Mouse (Mus musculus) lung, postnatal 36 days (tissue): ENCODE results near the gene Xkr7.

ENCODE experiments used
- DNase-seq: peaks from one replicate; pipeline ENCODE4 v3.0.0; 2022; ENCODE audit warnings: mixed read lengths

The Xkr7 gene

DNA sequence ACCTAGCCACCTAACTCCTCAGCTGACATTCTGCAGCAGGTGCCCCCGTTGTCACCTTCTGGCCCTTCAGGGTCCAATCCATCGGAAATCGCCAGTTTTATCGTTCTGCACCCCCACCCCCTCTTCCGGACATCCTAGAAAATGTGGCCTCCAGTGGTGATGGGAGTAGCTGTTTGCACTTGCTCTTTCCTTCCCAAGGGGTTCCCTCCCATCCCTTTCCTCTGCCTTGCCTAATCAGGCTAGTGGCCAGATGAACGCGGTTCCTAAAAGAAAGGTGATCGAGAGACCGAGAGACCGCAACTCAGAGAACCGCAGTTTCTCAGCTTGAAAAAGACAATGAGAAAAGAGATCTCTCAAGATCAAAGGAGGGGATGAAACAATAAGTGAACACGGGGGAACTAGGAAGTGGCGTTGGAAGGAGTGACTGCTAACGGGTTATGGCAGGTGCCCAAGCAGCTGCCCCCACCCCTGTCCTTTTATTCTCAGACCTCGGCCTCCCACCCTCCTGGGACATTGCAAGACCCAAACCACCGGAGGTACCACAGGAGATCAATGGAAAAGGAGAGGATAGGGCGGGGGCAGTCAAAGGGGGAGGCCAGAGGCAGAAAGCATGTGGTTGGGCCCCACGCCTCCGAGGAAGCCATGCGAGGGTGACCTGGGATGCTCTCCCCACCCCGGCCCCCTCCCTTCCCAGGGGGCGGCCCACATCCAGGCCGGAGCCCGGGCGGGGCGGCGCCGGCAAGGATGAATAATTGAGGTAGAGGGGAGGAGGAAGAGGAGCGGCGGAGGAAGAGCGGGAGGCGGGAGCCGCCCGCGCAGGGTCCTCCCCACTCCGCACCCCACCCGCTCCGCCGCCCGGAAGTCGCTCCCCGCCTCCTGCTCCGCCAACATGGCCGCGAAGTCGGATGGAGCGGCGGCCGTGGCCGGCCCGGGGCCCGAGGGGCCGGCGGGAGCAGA, at the start of gene Xkr7:
Gene Xkr7, plus strand, starts transcription at position 727 of the 957 bp plus-strand sequence.
- DNase-seq = no peak

DNA sequence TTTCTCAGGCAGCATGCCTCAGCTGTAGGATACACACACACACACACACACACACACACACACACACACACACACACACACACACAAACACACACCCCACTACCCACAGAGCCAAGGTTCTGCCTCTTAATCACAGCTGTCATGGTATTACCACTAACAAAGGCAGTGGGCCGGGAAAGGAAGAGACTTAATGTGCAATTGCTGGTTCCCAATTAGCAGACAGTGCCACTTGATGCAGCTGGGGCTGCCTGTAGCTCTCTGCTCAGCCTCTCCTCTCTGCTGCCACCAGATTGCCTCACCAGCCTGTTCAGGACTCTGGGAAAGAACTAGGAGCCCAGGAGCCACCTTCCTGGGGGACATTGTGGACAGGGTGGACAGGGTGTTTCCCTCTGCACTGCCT, 46.1 kb upstream of the Xkr7 start:
- no peak for DNase-seq

DNA sequence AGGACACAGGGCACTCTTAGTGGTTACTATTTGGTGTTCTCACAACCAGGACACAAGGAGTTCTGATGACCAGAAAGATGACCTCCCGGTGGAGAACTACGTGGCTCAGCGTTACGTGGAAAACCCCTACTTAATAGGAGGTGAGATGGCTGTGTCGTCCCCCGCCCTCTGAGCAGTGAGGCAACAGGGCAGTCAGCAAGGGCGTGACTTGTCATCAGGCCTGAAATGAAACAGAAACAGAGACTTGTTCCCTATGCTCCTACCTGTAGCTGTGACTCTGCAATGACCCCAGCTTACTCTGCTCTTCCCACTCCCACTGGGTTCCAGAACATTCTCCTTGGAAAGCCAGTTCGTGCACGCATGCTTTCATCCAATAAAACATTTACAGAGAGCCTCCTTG, 40.1 kb upstream of the Xkr7 start:
- DNase-seq = no peak

DNA sequence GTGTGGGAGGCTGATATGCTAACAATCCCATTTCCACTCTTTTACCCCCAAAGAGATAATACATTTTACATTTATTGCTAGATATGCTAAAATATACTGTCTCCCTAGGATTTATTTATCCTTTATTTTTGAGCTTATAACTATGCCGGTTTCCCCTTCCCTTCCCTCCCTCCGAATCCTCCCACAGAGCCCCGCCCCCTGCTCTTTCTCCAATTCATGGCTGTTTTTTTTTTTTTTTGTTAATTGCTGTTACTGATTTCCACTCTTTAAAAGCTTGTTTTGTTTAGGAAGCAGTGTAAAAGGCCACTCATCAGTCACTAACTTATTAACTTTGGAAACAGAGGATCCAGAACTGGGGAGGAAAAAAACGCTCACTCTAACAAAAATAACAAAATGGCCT, 34.6 kb upstream of the Xkr7 start:
- DNase-seq = no peak

DNA sequence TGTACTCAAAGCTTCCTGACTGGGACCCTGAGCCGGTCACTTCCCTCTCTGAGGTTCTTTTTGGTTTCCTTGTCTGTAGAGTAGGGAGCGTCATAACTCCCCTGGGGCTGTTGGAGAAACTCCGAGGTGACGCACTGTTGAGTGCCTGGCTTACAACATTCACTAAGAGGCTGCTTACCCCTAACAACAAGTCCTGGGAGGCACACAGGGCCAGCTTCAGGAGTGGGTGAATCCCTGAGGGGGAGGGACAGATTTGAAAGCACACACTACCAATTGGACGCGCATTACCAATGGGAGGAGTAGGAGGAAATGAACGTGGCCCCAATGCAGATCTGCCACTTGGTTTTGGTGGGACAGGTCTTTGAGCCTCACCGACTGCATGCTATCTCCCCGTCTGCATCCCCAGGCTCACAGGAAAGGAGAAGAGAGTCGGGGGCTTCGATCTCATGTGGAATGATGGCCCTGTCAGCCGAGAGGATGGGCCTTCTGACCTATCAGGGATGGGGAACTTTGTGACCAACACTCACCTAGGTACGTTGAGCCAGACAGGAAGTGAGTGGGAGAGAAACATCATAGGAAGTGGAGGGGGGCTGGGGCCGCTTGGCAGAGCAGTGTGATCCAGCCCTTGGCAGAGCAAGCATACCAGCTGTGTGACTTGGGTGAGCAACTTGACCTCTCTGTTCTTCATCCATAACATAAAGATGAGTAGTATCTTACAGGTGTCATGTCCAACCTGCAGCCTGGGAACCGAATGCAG, 29.0 kb upstream of the Xkr7 start:
- no peak for DNase-seq

DNA sequence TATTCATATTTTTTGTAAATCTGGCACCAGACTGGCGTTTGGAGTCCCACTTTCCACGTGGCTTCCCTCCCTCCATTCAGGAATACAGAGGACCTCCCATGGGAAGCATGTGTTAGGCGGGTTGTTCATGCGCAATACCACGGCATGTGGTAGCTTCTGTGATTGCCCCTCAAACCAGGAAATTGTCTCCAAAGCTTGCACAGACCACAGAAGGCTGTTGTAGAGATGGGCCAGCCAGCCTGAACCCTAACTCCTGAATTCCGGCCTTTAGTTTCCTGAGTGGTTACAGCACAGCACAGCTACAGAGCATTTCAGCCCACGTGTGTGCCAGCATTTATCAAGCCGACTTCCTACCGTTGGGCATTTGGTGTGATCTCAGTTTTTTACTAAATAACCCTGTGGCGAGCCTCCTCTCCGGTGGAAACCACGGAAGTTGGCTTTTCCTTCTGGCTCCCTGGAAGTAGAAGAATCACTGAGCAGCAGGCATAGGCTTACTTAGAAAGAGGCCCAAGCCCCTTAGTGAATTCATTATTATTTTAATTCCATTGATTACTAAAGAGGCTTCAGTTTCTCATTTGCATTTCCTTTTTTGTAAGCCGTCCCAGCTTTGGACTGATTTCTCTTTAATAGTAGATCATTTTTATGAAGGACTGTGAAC, 27.8 kb upstream of the Xkr7 start:
- DNase-seq = no peak

DNA sequence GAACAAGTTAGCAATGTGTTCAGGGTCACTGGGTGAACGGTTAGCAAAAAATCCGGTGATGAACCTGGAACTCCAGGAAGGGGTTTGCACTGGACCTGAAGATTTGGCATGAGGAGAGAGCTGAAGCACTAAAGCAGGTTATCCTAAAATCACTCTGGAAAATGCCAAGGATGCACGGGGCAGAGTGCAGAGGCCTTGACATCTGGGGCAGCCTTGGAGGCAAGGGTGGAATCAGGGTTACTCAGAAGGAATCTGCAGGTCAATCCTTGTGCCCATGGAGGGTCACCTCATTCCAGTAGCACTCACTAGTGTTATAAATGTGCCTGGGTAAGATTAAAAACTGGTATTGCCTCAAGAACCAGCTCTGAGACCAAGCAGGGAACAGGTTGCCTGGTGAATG, 25.7 kb upstream of the Xkr7 start:
- no peak for DNase-seq

DNA sequence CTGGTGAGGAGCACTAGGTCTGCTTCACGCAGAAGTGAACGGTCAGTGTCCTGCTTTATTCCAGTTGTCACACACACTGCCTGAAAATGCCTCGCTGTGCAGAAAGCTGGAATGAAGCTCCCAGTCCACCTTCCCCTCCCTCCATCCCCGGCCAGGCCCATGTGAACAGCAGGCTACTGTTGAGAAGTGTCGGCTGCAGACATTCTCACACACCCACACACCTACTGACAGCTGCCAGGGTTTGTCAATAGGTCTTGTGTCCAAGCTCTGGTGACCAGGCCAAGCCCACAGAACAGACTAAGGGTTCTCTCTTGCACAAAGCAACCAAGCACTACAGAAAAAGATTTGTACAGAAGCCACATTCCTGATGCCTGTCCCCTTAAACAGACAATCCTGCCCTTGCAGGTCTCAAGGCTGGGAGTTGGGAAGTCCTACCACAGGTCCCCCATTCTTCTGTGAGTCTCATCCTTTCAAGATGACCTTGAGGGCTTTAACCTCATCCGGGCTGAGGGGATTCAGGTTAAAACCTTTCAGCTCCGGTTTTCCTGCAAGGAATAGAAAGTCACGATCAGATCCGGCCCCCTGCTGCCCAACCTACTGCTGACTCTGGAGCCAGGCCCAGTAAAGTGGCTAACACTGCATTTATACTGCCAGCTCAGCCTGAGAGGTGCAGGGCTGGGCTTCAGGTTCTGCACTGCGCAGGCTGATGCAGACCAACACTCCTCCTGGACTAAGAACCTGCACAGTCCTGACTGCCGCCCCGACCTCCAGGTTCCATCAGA, 22.3 kb upstream of the Xkr7 start:
- DNase-seq = no peak

DNA sequence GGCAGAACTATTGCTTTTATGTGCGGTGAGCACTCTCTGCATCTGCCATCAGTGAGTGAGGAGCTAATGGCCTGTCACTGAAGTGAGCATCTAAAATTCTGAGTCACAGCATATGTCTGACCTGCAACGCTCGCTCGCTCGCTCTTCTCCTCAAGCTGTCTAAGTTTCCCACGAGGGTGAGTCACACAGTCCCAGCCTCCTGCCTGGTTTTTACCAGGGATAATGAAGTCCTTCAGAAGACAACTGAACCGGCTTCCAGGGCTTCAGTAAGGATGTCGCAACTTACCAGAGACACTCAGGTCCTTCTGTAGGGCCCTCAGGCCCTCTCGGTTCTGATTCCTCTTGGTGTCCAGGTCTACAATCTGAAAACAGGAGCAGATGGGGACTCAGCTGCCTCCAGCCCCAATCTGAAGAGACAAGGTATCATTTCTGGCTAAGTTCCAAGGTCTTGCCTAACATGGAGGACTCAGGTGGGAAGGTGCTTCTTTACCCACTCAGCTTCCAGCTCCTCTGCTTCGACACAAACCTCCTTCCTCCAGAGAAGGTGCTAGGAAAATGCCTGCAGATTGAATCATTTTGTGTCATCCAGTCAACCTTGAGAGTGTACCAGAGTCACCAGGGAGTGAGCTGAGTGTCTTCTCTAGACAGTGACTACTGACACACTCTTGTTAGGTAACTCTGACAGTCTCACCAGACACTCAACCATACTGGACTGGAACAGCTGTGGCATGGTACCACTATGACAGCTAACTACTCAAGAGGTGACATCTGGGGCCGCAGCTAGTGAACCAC, 17.7 kb upstream of the Xkr7 start:
- no peak for DNase-seq

DNA sequence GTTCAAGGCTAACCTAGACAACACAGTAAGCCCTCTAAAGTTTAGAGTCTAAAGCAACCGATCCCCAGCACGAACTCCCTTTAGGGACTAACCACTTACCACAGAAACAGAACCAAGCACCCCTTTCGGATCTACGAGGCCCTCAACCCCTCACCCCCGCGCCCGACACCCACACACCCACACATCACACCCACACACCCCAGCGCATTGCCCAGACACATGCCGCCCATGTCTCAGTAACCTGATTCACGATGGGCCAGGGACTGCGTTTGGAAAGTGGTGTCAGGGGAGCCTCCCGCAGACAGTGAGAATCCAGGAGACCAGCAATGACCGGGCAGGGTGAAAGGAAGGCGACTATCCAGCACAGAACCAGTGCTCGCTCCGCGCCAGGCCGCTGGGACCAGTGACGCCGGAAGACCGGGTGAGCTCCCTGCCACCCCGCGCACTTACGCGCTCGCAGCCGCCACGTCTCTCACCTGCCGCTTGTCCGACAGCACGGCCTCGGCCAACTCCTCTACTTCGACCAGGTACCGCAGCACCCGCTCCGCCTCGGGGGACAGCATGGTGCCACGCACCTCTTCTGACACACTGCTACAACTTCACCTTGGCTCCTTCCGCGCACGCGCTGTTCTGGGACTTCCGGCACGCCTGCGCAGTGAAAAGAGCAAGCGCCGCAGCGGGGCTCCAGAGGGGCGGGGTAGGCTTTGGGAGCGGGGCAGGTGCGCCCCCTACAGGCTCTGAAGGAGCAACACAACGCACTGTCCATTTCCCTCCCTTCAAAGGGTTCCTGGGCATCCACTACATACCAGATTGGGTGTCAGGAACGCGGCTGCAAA, 16.7 kb upstream of the Xkr7 start, which contains the start of gene Pdrg1:
Gene Pdrg1, minus strand, starts transcription at position 670 of the 836 bp plus-strand sequence.
- DNase-seq = peak; percentile 96

DNA sequence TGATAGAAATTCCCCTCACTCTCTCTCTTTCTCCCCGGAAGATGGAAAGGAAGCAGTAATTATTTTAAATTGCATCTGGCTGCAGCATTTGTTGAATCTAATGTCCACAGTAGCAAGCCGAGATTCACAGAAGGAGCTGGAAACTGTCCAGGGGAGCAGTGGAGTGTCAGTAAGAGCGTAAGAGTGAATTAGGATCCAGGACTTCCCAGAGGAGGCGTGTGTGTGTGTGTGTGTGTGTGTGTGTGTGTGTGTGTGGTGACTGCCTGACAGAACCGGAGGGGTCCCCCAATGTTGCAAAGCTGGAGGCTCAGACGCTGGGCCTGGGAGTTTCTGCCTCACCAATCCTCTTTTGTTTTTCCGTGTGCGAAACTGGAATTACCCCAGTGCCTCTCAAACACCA, 15.8 kb upstream of the Xkr7 start:
- DNase-seq = no peak

DNA sequence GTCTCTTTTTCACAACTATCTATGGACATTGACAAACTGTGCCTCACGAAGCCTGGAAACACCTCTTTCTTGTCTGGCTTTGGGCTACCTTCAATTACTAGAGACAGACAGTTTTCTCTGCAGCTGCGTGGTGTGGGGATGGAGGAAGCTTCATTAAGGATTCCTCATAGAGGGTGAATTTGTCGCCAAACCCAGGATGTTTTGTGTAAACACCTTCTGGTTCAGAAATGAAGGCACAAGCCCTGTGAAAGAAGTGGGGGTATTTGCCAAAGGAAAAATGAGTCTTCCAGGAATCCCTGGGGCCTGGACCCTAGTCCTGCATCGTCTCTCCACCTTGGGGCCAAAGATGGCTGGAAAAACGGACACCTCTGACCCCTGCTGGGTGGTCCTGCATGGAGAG, 14.9 kb upstream of the Xkr7 start:
- no peak for DNase-seq

DNA sequence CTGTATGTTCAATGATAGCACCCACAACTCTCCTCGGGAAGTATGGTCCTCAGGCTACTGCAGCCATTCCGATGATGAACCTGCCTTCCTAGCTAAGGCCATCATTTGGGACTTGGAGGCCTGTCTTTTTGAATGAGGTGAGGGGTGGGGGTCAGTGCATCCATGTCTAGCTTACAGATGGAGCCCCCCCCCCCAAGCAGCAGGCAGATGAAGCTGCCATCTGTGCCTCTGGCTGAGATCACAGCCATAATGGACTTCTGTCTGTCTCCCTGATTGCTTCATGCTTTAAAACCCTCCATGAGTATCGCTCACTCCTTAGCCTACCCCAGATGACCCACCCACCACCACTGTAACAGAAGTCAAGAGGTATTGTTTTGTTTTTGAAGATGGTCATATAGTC, 12.3 kb upstream of the Xkr7 start:
- DNase-seq = no peak

DNA sequence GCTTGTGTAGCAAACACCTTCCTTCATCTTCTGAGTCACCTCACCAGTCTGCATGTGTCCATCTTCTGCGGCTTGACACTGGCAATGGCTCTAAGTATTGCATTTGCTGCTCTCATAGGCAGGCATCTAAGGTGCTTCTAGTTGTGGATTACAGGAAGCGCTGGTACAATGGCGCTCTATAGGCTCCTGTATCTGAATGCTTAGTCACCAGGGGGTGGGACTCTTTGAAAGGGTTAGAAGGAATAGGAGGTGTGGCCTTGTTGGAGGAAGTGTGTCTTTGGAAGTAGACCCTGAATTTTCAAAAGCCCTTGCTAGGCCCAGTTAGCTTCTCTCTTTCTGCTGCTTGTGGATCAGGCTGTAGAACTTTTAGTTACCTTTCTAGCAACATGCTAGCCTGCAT, 10.5 kb upstream of the Xkr7 start:
- DNase-seq = no peak

DNA sequence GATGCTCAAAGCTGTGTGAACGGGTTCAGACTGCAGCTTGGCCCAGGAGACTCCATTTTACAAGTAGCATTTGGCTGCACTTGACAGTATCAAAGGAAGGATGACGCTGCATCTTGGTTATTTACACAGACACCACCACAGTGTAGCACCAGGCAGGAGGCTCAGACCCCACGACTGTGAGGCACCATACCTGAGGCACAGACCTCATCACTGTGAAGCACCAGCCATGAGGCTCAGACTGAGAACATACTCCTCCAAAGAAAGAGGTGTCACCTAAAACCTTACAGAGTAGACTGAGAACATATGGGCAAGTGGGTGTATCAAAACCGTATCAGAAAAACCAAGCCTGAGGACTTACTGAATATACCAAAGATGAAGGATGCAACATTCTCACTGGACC, 8.8 kb upstream of the Xkr7 start:
- no peak for DNase-seq

DNA sequence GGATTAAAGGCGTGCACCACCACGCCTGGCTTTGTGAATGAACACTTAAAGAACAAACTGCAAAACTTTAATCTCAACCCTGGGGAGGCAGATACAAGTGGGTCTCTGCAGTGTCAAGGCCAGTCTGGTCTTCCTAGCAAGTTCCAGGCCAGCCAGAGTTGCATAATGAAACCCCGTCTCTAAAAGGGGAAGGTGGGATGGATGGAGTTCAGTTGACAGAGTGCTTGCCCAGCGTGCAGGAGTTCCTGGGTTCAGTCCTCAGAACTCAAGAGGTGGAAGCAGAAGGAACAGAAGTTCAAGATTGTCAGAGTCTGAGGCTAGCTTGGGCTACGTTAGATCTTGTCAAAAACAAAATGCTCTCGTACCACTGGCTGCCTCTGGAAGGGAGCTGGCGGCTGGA, 5.6 kb upstream of the Xkr7 start:
- no peak for DNase-seq

DNA sequence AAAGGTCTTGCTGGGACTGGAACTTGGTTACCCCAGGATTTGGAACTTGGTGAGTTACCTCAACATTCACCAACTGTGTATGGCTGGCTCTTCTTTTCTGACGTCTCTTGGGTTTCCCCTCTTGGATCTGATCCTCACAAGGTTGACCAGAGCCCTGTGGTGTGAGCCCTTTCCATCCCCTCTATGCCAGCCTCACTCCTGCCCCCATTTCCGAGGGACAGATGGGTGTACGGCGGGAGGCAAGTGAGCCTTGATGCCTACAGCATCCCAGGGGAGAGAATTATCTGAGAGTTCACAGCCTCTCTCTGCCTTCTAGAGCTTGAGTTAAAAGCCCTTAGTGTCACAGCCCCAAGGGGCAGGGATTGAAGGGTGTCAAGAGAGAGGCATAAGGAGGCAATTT, 4.2 kb upstream of the Xkr7 start:
- DNase-seq = no peak

DNA sequence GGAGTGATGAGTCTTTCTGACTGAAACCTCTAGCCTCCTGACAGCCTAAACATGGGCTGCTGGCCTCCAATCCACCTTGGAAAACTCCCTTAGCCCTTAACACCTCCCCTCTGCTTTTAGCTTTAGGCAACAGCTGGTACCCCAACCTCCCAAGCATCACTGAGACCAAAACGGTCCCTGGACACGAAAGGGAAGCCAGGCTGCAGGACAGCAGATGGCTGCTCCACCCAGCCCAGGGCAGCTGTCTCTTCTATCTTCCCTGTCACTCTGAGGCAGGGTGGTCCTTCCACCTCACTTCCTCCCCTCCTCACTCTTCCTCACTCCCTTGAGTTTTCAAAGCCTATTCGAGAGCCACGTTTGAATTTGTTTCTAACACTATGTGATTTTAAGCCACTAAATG, 1.2 kb upstream of the Xkr7 start:
- no peak for DNase-seq

DNA sequence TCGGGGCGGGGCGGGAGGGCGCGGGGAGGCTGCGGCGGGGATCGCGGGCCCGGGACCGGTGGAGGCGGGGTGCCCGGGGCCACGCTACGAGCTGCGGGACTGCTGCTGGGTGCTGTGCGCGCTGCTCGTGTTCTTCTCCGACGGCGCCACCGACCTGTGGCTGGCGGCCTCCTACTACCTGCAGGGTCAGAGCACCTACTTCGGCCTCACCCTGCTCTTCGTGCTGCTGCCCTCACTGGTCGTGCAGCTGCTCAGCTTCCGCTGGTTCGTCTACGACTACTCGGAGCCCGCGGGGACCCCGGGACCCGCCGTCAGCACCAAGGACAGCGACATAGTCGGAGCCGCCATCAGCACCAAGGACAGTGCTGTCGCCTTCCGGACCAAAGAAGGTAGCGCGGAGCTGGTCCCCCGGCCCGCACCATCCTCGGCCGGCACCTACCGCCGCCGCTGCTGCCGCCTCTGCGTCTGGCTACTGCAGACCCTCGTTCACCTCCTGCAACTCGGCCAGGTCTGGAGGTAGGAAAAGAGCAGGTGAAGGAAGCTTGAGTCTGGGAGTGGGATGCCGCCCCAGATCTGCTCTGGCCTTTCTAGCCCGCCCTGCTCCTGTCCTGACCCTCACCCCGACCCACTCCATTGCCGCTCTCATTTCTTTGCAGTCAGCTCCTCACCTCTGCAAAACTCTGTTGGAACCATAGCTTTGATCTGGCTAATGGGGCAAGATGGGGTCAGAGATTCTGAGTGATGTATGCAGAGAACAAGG, 611 bp downstream of the Xkr7 start:
- DNase-seq = peak; percentile 65

DNA sequence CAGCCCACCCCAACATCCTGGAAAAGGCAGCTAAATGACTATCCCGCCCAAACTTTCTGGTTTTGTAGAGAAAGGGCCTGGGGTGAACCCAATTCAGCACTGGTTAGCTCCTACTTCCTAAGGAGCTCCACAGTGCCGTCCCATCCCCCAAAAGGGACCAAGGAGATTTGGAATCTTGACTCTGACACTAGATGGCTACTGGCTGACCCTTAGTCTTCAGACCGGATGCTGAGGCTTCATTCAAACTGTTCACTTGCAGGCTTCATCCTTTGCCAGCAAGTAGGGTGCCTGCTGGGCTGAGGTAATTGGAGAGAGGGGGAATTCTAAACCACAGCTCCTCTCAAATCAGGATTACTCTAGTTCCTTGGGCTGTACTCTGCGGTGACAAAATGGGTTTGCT, 1.3 kb downstream of the Xkr7 start:
- no peak for DNase-seq
